Mouse (Mus musculus): ENCODE data around the gene Bcr. TPM values are rescaled to one million over a fixed set of nuclear protein-coding genes. Genes with fewer than 3 reads are reported as not detected.

Bcr gene
- polyA plus RNA-seq, 1 experiment from 2014 or later: 1.6 TPM

DNA sequence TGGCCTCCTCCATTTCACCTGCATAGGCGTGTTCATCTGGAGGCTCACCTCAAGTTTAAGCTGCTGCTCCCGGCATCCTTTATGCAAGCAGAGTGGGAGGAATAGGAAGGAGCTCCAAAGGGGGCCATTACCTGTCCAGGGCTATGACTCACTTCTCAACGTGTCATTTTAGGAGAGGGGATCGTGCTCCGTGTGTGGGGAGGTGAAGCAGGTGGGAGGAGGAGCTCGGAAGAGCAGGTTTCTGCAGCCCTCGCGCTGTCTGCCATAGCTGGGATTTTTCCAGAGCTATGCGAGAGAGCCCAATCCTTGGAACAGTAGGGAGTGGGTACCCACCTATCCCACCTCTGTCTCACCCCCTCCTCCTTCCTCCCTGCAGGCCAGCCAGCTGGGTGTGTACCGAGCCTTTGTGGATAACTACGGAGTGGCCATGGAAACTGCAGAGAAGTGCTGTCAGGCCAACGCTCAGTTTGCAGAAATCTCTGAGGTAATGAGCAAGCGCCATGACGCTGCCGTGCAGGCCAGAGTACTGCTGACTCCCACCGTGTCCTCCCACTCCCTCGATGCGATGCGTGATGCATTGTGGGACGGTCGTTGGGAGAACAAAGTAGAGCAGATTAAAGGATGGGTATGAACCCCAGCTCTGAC, 75.2 kb downstream of the Bcr start:
- H3K36me3 ChIP-seq: peaks cover 54% of the 10 kb centered on the region
- peaks cover under 1% of the 10 kb centered on the region for H3K4me1 ChIP-seq (replicated peaks)
- no peaks in the 10 kb centered on the region for H3K27me3 ChIP-seq
- H3K9me3 ChIP-seq (replicated peaks): no peaks in the 10 kb centered on the region
- WGBS (ENCODE audit: insufficient replicate concordance): 83% methylated on average over 21 of the region's 21 CpGs
- DNase-seq (no peak), ATAC-seq (ENCODE audit: low read depth) (no peak)
- no peak overlapping the region for H3K4me2 ChIP-seq
- H3K4me3 ChIP-seq (replicated peaks): no peak overlapping the region
- H3K27ac ChIP-seq: no peak overlapping the region
- H3K9ac ChIP-seq: no peak overlapping the region

DNA sequence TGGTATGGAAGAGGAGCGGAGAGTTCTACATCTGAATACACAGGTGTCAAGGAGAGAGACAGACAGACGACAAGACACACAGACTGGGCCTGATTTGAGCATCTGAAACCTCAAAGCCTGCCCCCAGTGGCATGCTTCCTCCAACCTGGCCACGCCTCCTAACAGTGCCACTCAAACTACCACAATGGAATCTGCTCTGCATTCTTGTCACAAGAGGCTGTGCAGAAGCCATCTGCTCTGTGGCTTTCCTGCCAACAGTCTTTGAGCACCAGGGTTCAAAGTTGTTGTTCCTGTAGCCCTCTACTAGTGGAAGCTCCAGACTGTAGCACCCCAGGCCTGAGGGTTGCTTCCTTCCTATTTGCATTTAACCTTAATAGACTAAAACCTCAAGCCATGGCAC, 76.8 kb downstream of the Bcr start:
- peak; percentile 3 for DNase-seq

DNA sequence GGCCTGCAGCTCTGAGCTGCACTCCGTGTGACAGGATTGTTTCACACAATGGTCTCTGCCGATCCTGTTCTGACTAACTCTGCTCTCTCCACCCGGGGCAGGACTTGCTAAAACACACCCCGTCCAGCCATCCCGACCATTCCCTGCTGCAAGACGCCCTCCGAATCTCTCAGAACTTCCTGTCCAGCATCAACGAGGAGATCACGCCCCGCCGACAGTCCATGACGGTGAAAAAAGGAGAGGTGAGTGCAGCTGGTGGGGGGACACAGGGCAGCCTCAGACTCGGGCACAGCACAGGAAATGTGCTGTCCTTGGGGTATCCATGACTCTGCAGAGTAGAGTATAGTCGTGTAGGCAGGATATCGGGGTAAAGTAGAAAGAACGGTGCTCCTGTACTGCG, 84.8 kb downstream of the Bcr start:
- ATAC-seq (ENCODE audit: low read depth) (no peak), DNase-seq (no peak)
- peaks cover 16% of the 10 kb centered on the region for H3K36me3 ChIP-seq
- 48% methylated on average over 17 of the region's 17 CpGs for WGBS (ENCODE audit: insufficient replicate concordance)
- no peak overlapping the region for H3K9ac ChIP-seq
- H3K4me2 ChIP-seq: no peak overlapping the region
- H3K4me1 ChIP-seq (replicated peaks): peaks cover 11% of the 10 kb centered on the region; the same call in 1 of the 2 replicates
- H3K27ac ChIP-seq: no peak overlapping the region
- H3K27me3 ChIP-seq: no peaks in the 10 kb centered on the region
- H3K4me3 ChIP-seq (replicated peaks): no peak overlapping the region
- no peaks in the 10 kb centered on the region for H3K9me3 ChIP-seq (replicated peaks)

More for the DNA sequence above, 76.8 kb downstream of the Bcr start:
- Histone ChIP-seq H3K27me3 (no peaks in the 10 kb centered on the region), H3K4me3 (replicated peaks) (no peak overlapping the region), H3K9me3 (replicated peaks) (no peaks in the 10 kb centered on the region), H3K36me3 (peaks cover 48% of the 10 kb centered on the region), H3K27ac (no peak overlapping the region), H3K4me2 (no peak overlapping the region), H3K4me1 (replicated peaks) (no peaks in the 10 kb centered on the region; the same call in 1 of the 2 replicates), H3K9ac (no peak overlapping the region)
- no peak; the same call in 1 of the 2 replicates for ATAC-seq (ENCODE audit: low read depth)
- WGBS (ENCODE audit: insufficient replicate concordance): 38% methylated on average over 3 of the region's 3 CpGs

DNA sequence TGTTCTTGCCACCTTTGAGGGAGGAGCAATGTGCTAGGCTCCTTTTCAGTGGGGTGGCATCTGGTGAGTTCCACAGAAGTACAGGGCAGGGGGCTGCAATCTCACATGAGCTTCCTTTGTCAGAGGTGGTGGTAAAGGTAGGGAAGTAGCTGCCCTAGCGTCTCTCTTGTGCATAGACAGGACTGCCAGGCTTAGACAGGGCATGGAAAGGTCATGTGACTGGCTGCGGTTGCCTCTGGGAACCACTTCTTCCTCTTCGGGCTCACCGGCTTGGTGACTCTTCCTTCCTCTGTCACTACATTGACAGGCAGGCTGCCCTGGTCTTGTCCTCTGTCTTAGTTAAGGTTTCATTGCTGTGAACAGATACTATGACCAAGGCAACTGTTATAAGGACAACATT, 85.6 kb downstream of the Bcr start:
- H3K4me3 ChIP-seq (replicated peaks): no peak overlapping the region
- WGBS (ENCODE audit: insufficient replicate concordance): 18% methylated on average over 4 of the region's 4 CpGs
- ATAC-seq (ENCODE audit: low read depth) (peak; percentile 62), DNase-seq (peak; percentile 18)
- H3K27ac ChIP-seq: no peak overlapping the region
- H3K4me1 ChIP-seq (replicated peaks): peaks cover 11% of the 10 kb centered on the region; the same call in 1 of the 2 replicates
- H3K9me3 ChIP-seq (replicated peaks): no peaks in the 10 kb centered on the region
- peaks cover 16% of the 10 kb centered on the region for H3K36me3 ChIP-seq
- no peaks in the 10 kb centered on the region for H3K27me3 ChIP-seq
- no peak overlapping the region for H3K4me2 ChIP-seq
- H3K9ac ChIP-seq: no peak overlapping the region

DNA sequence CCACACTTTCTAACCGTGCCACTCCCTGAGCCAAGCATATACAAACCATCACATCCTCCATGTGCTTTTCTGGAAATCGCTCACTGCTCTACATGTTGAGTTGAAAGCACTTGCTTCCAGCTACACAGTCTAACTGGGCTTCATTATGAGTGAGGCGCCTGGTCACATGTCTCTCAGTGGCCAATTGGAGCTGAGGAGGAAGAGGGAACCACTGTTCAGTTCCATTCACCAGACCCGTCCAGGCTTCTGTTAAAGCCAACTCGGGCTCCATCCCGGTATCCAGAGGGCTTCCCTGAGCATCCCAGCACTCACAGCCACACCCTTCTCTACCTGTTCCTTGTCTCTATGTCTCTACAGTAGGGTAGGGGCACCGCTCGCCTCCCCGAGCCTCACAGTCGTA, 86.2 kb downstream of the Bcr start:
- H3K9ac ChIP-seq: no peak overlapping the region
- no peak overlapping the region for H3K4me3 ChIP-seq (replicated peaks)
- no peak overlapping the region for H3K4me2 ChIP-seq
- no peak overlapping the region; the same call in 1 of the 2 replicates for H3K27ac ChIP-seq
- H3K9me3 ChIP-seq (replicated peaks): no peaks in the 10 kb centered on the region
- peaks cover 11% of the 10 kb centered on the region; the same call in 1 of the 2 replicates for H3K4me1 ChIP-seq (replicated peaks)
- H3K36me3 ChIP-seq: peaks cover 16% of the 10 kb centered on the region
- ATAC-seq (ENCODE audit: low read depth) (0 out of 2 replicates have a peak, but pooled peaks have one; percentile 4), DNase-seq (no peak)
- H3K27me3 ChIP-seq: no peaks in the 10 kb centered on the region
- 63% methylated on average over 10 of the region's 10 CpGs for WGBS (ENCODE audit: insufficient replicate concordance)

DNA sequence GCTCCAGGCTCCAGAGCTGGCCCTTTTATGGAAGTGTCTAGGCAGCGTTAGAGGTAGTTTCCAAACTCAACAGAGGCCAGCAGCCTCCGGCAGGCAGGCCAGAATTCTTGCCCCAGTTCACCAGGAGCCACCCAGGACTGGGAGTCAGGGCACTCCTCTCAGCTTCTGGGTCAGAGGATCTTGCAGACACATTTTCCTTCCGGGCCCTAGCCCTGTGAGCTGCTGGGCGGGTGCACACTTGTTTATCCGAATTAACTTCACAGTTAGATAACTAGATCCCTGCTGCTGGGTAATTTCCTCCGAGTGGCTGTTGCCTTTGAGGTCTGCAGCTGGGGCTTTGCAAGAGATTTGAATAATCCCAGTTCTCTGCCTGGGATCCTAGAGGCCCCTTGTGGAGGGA, 87.9 kb downstream of the Bcr start:
- ATAC-seq (ENCODE audit: low read depth) (no peak), DNase-seq (no peak)
- no peak overlapping the region for H3K9ac ChIP-seq
- peaks cover 11% of the 10 kb centered on the region; the same call in 1 of the 2 replicates for H3K4me1 ChIP-seq (replicated peaks)
- 51% methylated on average over 6 of the region's 6 CpGs for WGBS (ENCODE audit: insufficient replicate concordance)
- peaks cover 21% of the 10 kb centered on the region for H3K36me3 ChIP-seq
- no peaks in the 10 kb centered on the region for H3K27me3 ChIP-seq
- no peak overlapping the region for H3K4me3 ChIP-seq (replicated peaks)
- no peak overlapping the region for H3K4me2 ChIP-seq
- no peak overlapping the region for H3K27ac ChIP-seq
- no peaks in the 10 kb centered on the region for H3K9me3 ChIP-seq (replicated peaks)

DNA sequence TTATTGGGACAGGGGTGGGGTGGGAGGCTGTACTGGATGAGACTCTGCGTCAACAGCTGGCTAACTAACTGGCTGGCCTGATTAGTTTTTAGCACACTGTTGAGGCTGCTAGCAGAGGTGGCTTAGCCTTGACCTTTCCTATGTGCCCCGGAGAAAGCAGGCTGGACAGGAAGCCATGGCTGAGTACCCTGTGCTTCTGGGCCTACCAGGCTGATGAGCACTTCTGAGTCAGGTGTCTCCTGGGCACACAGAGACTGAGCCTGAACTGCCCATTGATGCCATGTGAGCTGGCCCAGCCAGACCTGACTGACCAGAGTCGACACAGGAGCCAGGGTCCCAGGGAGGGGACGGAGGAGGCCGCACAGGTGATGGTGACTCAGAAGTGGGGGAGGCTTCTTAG, 90.0 kb downstream of the Bcr start:
- Histone ChIP-seq H3K27me3 (no peaks in the 10 kb centered on the region), H3K36me3 (peaks cover 28% of the 10 kb centered on the region), H3K4me2 (no peak overlapping the region), H3K9ac (no peak overlapping the region), H3K27ac (no peak overlapping the region), H3K4me3 (replicated peaks) (no peak overlapping the region), H3K9me3 (replicated peaks) (no peaks in the 10 kb centered on the region), H3K4me1 (replicated peaks) (peaks cover 11% of the 10 kb centered on the region; the same call in 1 of the 2 replicates)
- no peak for DNase-seq
- no peak for ATAC-seq (ENCODE audit: low read depth)
- WGBS (ENCODE audit: insufficient replicate concordance): 73% methylated on average over 5 of the region's 5 CpGs

DNA sequence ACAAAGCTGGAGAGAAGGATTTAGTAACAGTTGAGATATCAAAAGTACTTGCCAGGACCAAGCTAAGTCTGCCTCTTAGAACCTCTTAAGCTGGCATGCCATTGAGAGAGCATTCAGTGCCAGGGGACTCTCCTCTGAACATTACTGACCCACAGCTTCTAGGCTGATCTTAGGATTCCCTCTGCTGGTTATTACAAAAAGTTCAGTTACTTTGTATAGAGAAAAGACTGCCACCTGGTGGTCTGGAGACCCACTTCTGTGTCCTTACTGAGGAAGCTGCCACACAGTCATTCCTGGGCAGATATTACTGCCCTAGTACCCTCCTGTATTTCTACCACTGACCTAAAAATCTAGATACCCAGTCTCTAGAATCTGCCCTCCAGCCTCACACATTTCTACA, 90.9 kb downstream of the Bcr start:
- no peak overlapping the region for H3K4me3 ChIP-seq (replicated peaks)
- no peaks in the 10 kb centered on the region for H3K27me3 ChIP-seq
- DNase-seq: peak; percentile 26
- H3K4me1 ChIP-seq (replicated peaks): peaks cover 6% of the 10 kb centered on the region; the same call in 1 of the 2 replicates
- no peaks in the 10 kb centered on the region for H3K9me3 ChIP-seq (replicated peaks)
- H3K27ac ChIP-seq: no peak overlapping the region
- no peak overlapping the region for H3K4me2 ChIP-seq
- H3K9ac ChIP-seq: no peak overlapping the region
- no peak for ATAC-seq (ENCODE audit: low read depth)
- H3K36me3 ChIP-seq: peaks cover 26% of the 10 kb centered on the region

DNA sequence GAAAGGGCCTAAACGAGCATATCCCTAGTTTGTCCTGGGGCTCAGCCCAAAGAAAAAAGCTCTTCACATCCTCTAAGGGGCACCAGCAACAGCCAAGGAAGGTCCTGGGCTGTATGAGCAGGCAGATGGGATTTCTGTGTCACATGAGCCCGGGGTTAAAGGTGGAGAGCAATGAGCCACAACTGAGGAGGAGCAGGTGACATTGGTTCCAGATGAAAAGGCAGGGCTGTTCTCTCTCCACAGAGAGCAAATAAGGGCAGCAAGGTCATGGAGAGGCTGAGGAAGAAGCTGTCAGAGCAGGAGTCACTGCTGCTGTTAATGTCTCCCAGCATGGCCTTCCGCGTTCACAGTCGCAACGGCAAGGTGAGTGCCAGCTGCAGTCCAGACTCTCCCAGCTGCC, 96.4 kb downstream of the Bcr start:
- Histone ChIP-seq H3K4me2 (no peak overlapping the region), H3K9ac (no peak overlapping the region), H3K4me3 (replicated peaks) (no peak overlapping the region), H3K36me3 (peaks cover 27% of the 10 kb centered on the region), H3K27me3 (no peaks in the 10 kb centered on the region), H3K4me1 (replicated peaks) (no peaks in the 10 kb centered on the region; the same call in 1 of the 2 replicates), H3K9me3 (replicated peaks) (no peaks in the 10 kb centered on the region), H3K27ac (no peak overlapping the region)
- ATAC-seq (ENCODE audit: low read depth) (no peak), DNase-seq (no peak)
- 72% methylated on average over 6 of the region's 6 CpGs for WGBS (ENCODE audit: insufficient replicate concordance)

DNA sequence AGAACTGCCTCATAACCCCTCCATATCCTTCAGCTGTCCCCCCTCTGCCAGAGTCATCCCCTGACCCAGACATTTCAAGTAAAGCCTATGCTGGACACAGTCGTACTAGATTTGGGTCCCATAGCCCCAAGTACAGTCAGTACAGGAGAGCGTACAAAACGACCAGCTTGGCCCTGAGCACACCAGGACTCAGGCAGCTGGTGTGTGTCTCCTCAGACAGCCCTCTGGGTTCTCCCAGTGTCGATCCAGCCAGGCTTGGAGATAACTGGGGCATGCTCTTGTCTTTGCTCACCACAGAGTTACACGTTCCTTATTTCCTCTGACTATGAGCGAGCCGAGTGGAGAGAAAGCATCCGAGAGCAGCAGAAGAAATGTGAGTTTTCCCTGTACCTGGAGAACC, 97.3 kb downstream of the Bcr start:
- H3K4me3 ChIP-seq (replicated peaks): no peak overlapping the region
- H3K4me1 ChIP-seq (replicated peaks): no peaks in the 10 kb centered on the region; the same call in 1 of the 2 replicates
- no peaks in the 10 kb centered on the region for H3K27me3 ChIP-seq
- no peak overlapping the region for H3K27ac ChIP-seq
- WGBS (ENCODE audit: insufficient replicate concordance): 75% methylated on average over 8 of the region's 8 CpGs
- H3K4me2 ChIP-seq: no peak overlapping the region
- no peak overlapping the region for H3K9ac ChIP-seq
- DNase-seq (no peak), ATAC-seq (ENCODE audit: low read depth) (no peak; the same call in 1 of the 2 replicates)
- H3K9me3 ChIP-seq (replicated peaks): no peaks in the 10 kb centered on the region
- H3K36me3 ChIP-seq: peaks cover 28% of the 10 kb centered on the region

DNA sequence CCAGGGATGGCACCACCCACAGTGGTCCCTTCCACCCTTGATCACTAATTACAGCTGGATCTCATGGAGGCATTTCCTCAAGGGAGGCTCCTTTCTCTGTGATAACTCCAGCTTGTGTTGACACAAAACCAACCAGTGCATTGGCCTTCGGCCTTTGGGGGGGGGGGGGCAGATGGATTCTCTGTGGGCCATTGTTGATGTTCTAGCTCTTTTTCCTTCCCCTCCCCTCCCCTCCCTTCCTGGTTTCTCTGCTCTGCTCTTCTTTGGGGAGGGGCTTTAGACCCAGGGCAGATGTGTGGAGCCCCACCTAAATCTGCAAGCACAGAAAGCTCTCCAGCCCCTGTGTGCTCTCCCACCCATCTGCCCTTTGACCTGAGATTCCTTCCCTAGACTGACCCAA, 98.0 kb downstream of the Bcr start:
- no peaks in the 10 kb centered on the region; the same call in 1 of the 2 replicates for H3K4me1 ChIP-seq (replicated peaks)
- no peaks in the 10 kb centered on the region for H3K9me3 ChIP-seq (replicated peaks)
- H3K9ac ChIP-seq: no peak overlapping the region
- H3K27ac ChIP-seq: no peak overlapping the region
- no peak overlapping the region for H3K4me2 ChIP-seq
- H3K4me3 ChIP-seq (replicated peaks): no peak overlapping the region
- 56% methylated on average over 1 of the region's 1 CpGs for WGBS (ENCODE audit: insufficient replicate concordance)
- ATAC-seq (ENCODE audit: low read depth) (no peak), DNase-seq (no peak)
- H3K36me3 ChIP-seq: peaks cover 34% of the 10 kb centered on the region
- no peaks in the 10 kb centered on the region for H3K27me3 ChIP-seq
